In the genomic region with DNA sequence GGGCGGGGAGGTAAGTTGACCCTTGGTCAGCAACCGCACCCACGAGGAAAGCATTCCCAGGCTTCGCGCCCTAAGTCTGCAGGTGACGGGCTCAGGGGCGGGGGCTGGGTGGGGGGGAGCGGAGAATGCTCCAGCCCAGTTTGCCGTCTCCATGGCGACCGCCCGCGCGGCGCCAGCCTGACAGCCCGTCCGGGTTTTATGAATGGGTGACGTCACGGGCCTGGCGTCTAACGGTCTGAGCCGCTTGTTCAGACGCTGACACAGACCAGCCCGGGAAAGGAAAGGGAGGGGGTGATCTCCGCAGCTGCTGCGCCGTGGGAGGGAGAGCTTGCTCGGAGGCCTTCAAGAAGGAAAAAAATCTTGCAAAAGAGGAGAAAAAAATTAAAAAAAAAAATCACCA, we compare ENCODE assay signal across 8 mouse cellular contexts. TPM values are rescaled to one million over a fixed set of nuclear protein-coding genes. Genes with fewer than 3 reads are reported as not detected.
DNase-seq lines count a peak whose midpoint lies in the region; ATAC-seq and TF ChIP-seq lines count a peak whose summit lies in the region.

No protein-coding gene starts in this region.

- H3K4me2 ChIP-seq in forebrain, embryonic 12.5 days: peak overlapping the region; percentile 77
- H3K4me2 ChIP-seq in heart, postnatal 0 days (ENCODE audit: low read depth, low read length): peak overlapping the region; percentile 73
- peak overlapping the region; percentile 92 for H3K4me2 ChIP-seq in liver, embryonic 15.5 days
- H3K4me2 ChIP-seq in neural tube, embryonic 14.5 days (ENCODE audit: low read depth, low read length): peak overlapping the region; percentile 85

- H3K9me3 ChIP-seq in forebrain, embryonic 12.5 days: no peaks in the 10 kb centered on the region
- no peaks in the 10 kb centered on the region for H3K9me3 ChIP-seq in heart, postnatal 0 days (replicated peaks; ENCODE audit: control insufficient read depth, low read length)
- H3K9me3 ChIP-seq in liver, embryonic 15.5 days (replicated peaks): no peaks in the 10 kb centered on the region
- no peaks in the 10 kb centered on the region for H3K9me3 ChIP-seq in neural tube, embryonic 14.5 days (ENCODE audit: control insufficient read depth, low read length)

- H3K9ac ChIP-seq in forebrain, embryonic 12.5 days: 0 out of 2 replicates have a peak overlapping the region, but pooled peaks have one; percentile 36
- peak overlapping the region; percentile 34 for H3K9ac ChIP-seq in heart, postnatal 0 days (replicated peaks; ENCODE audit: low read depth, low read length)
- H3K9ac ChIP-seq in liver, embryonic 15.5 days: peak overlapping the region; percentile 35; the same call in 1 of the 2 replicates
- H3K9ac ChIP-seq in neural tube, embryonic 14.5 days (replicated peaks; ENCODE audit: low read depth, low read length): 0 out of 2 replicates have a peak overlapping the region, but pooled peaks have one; percentile 9

- no peaks in the 10 kb centered on the region for H3K36me3 ChIP-seq in forebrain, embryonic 12.5 days (replicated peaks)
- H3K36me3 ChIP-seq in heart, postnatal 0 days (replicated peaks; ENCODE audit: control insufficient read depth, insufficient read depth, low read length): no peaks in the 10 kb centered on the region
- H3K36me3 ChIP-seq in liver, embryonic 15.5 days (replicated peaks): no peaks in the 10 kb centered on the region
- H3K36me3 ChIP-seq in neural tube, embryonic 14.5 days (ENCODE audit: control insufficient read depth, insufficient read depth, low read length): no peaks in the 10 kb centered on the region

- peaks cover 57% of the 10 kb centered on the region for H3K4me1 ChIP-seq in forebrain, embryonic 12.5 days
- peaks cover 10% of the 10 kb centered on the region for H3K4me1 ChIP-seq in heart, postnatal 0 days (ENCODE audit: control insufficient read depth, insufficient read depth)
- peaks cover 70% of the 10 kb centered on the region for H3K4me1 ChIP-seq in liver, embryonic 15.5 days (replicated peaks)
- H3K4me1 ChIP-seq in neural tube, embryonic 14.5 days (ENCODE audit: control insufficient read depth, insufficient read depth, low read length): peaks cover 25% of the 10 kb centered on the region

- under 1% methylated on average over 28 of the region's 28 CpGs for WGBS in forebrain, embryonic 12.5 days
- WGBS in heart, postnatal 0 days: under 1% methylated on average over 28 of the region's 28 CpGs
- WGBS in liver, embryonic 15.5 days (ENCODE audit: insufficient replicate concordance): 1% methylated on average over 28 of the region's 28 CpGs
- WGBS in neural tube, embryonic 14.5 days: 0% methylated on average over 28 of the region's 28 CpGs

- no peak for TF ChIP-seq CTCF in brain, embryonic 14.5 days (IDR thresholded peaks at IDR 0.05; ENCODE audit: borderline replicate concordance, extremely low read depth, insufficient read depth, insufficient read length)
- no peak for TF ChIP-seq CTCF in heart, postnatal 0 days (IDR thresholded peaks at IDR 0.05; ENCODE audit: low read depth)

- ATAC-seq in forebrain, embryonic 12.5 days (ENCODE audit: low FRiP score): peak; percentile 93
- ATAC-seq in heart, postnatal 0 days (ENCODE audit: insufficient read depth, low read depth): peak; percentile 80
- peak; percentile 13; the same call in 1 of the 2 replicates for ATAC-seq in liver, embryonic 15.5 days (ENCODE audit: insufficient read depth)
- peak; percentile 91 for ATAC-seq in neural tube, embryonic 14.5 days (ENCODE audit: low read depth)

- TF ChIP-seq POLR2A in brain, embryonic 14.5 days (IDR thresholded peaks at IDR 0.05; ENCODE audit: borderline replicate concordance, extremely low read depth, insufficient read depth, insufficient read length, poor library complexity, severe bottlenecking): no peak

- H3K27me3 ChIP-seq in forebrain, embryonic 12.5 days: peaks cover 23% of the 10 kb centered on the region
- no peaks in the 10 kb centered on the region for H3K27me3 ChIP-seq in heart, postnatal 0 days (ENCODE audit: control insufficient read depth, insufficient read depth, low read length)
- H3K27me3 ChIP-seq in liver, embryonic 15.5 days: peaks cover 38% of the 10 kb centered on the region
- no peaks in the 10 kb centered on the region for H3K27me3 ChIP-seq in neural tube, embryonic 14.5 days (ENCODE audit: control insufficient read depth, insufficient read depth, low read length)

- peak; percentile 87 for DNase-seq in CD4-positive, CD25-positive, alpha-beta regulatory T cell, adult 2 months (ENCODE audit: low read depth, low spot score)
- DNase-seq in brain, embryonic 14.5 days (ENCODE audit: low read depth): peak; percentile 98
- DNase-seq in heart, postnatal 0 days (ENCODE audit: low spot score): peak; percentile 97
- peak; percentile 99 for DNase-seq in kidney, postnatal 36 days
- DNase-seq in testis, postnatal 14 days (ENCODE audit: low spot score): peak; percentile 90

- TF ChIP-seq EP300 in heart, postnatal 0 days (IDR thresholded peaks at IDR 0.05; ENCODE audit: low read depth): peak; percentile 73; the same call in 1 of the 2 replicates

- H3K27ac ChIP-seq in forebrain, embryonic 12.5 days: peak overlapping the region; percentile 85
- H3K27ac ChIP-seq in heart, postnatal 0 days (ENCODE audit: low read depth): peak overlapping the region; percentile 89
- H3K27ac ChIP-seq in liver, embryonic 15.5 days (replicated peaks): peak overlapping the region; percentile 63
- peak overlapping the region; percentile 55 for H3K27ac ChIP-seq in neural tube, embryonic 14.5 days (ENCODE audit: low read depth, low read length)

- peak overlapping the region; percentile 32 for H3K4me3 ChIP-seq in forebrain, embryonic 12.5 days (replicated peaks)
- peak overlapping the region; percentile 71 for H3K4me3 ChIP-seq in heart, postnatal 0 days (ENCODE audit: low read depth, low read length)
- peak overlapping the region; percentile 65 for H3K4me3 ChIP-seq in liver, embryonic 15.5 days (replicated peaks)
- peak overlapping the region; percentile 50 for H3K4me3 ChIP-seq in neural tube, embryonic 14.5 days (ENCODE audit: low read depth, low read length)

RNA-seq across cellular contexts. Expression of a gene that starts 1.1 kb away (rescaled TPM):
- polyA plus RNA-seq in brain, embryonic 14.5 days (2012; rRNA removed): 126 TPM in 2 replicates
- 37.9 and 48.5 TPM in 2 replicates for polyA plus RNA-seq in forebrain, embryonic 12.5 days (2016; fragmentation: Nextera tagmentation; extraction: Ambion mirVana)
- total RNA-seq in heart, postnatal 0 days (2014; rRNA removed; ENCODE audit: low replicate concordance): 146 and 188 TPM in 2 replicates
- 46.7 and 59.3 TPM in 2 replicates for polyA plus RNA-seq in heart, postnatal 0 days (2015; fragmentation: Nextera tagmentation; extraction: Ambion mirVana)
- polyA plus RNA-seq in liver, embryonic 15.5 days (2015; fragmentation: Nextera tagmentation; extraction: Ambion mirVana): 20.5 and 20.9 TPM in 2 replicates
- 49.9 and 50.4 TPM in 2 replicates for polyA plus RNA-seq in neural tube, embryonic 14.5 days (2014; fragmentation: Nextera tagmentation; extraction: Ambion mirVana)

RNA-seq across cellular contexts. Expression of a gene that starts 19.0 kb away (rescaled TPM):
- 4.3 and 4.8 TPM in 2 replicates for polyA plus RNA-seq in brain, embryonic 14.5 days (2012; rRNA removed)
- 3.1 and 3.6 TPM in 2 replicates for polyA plus RNA-seq in forebrain, embryonic 12.5 days (2016; fragmentation: Nextera tagmentation; extraction: Ambion mirVana)
- total RNA-seq in heart, postnatal 0 days (2014; rRNA removed; ENCODE audit: low replicate concordance): 13.4 and 29.9 TPM in 2 replicates
- 17.0 and 21.4 TPM in 2 replicates for polyA plus RNA-seq in heart, postnatal 0 days (2015; fragmentation: Nextera tagmentation; extraction: Ambion mirVana)
- 1.0 and 1.1 TPM in 2 replicates for polyA plus RNA-seq in liver, embryonic 15.5 days (2015; fragmentation: Nextera tagmentation; extraction: Ambion mirVana)
- 3.6 and 4.5 TPM in 2 replicates for polyA plus RNA-seq in neural tube, embryonic 14.5 days (2014; fragmentation: Nextera tagmentation; extraction: Ambion mirVana)

RNA-seq across cellular contexts. Expression of a gene that starts 48.1 kb away (rescaled TPM):
- 19.7 and 22.9 TPM in 2 replicates for polyA plus RNA-seq in brain, embryonic 14.5 days (2012; rRNA removed)
- polyA plus RNA-seq in forebrain, embryonic 12.5 days (2016; fragmentation: Nextera tagmentation; extraction: Ambion mirVana): 39.5 and 41.2 TPM in 2 replicates
- total RNA-seq in heart, postnatal 0 days (2014; rRNA removed; ENCODE audit: low replicate concordance): 6.5 and 11.7 TPM in 2 replicates
- polyA plus RNA-seq in heart, postnatal 0 days (2015; fragmentation: Nextera tagmentation; extraction: Ambion mirVana): 30.9 and 31.6 TPM in 2 replicates
- polyA plus RNA-seq in liver, embryonic 15.5 days (2015; fragmentation: Nextera tagmentation; extraction: Ambion mirVana): 12.1 and 12.4 TPM in 2 replicates
- polyA plus RNA-seq in neural tube, embryonic 14.5 days (2014; fragmentation: Nextera tagmentation; extraction: Ambion mirVana): 40.2 and 43.8 TPM in 2 replicates

Comparison
In these comparisons a context has a peak if more than half of its experiments do, and no peak if none do; other contexts are left out.
1. Peak in every context shown above with its lines: DNase-seq, ATAC-seq, H3K4me3 ChIP-seq and H3K27ac ChIP-seq.
2. ATAC-seq: peak in every context shown above with its lines; median percentile 93 in forebrain, embryonic 12.5 days; 91 in neural tube, embryonic 14.5 days; 80 in heart, postnatal 0 days; 13 in liver, embryonic 15.5 days.